Mouse (Mus musculus): Measurements from ENCODE around the gene Efcab8. TPM values are rescaled to one million over a fixed set of nuclear protein-coding genes. Genes with fewer than 3 reads are reported as not detected.
A peak's percentile ranks its signal among the peaks of the same experiment; 100 is the strongest.
"Not testable (repeated sequence)": the region's sequence is repeated elsewhere in the genome, so short reads cannot be mapped to it uniquely, and the experiment has no call there.

Gene Efcab8
- total RNA-seq, 2 experiments from 2014 or later = 0.20 to 0.26 TPM

DNA sequence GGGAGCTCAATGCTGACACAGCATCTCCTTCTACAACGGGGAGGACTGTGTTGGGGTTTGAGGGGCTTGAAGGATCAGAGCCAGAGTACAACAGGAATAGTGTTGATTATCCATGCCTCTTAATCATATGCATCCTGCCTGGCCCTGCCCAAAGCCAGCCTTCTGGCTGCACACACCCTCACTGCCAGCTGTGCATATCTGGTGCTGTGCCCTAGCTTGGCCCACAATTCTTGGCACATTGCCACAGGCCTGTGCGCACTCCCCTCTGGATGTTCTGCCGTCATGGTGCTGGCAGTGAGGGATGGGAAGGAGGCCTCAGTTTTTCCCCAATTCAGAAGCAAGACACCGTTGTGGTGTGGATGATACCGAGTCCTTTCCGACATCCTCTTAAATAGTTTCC, 44.9 kb downstream of the Efcab8 start:
- no peak for DNase-seq (ENCODE audit: low spot score in 2 of 2)

- not testable (repeated sequence) for DNase-seq (ENCODE audit: low spot score in 2 of 2)
These were observed 46.2 kb downstream of the Efcab8 start for GRCm38 (mm10) chr2:153825900-153826299.

DNA sequence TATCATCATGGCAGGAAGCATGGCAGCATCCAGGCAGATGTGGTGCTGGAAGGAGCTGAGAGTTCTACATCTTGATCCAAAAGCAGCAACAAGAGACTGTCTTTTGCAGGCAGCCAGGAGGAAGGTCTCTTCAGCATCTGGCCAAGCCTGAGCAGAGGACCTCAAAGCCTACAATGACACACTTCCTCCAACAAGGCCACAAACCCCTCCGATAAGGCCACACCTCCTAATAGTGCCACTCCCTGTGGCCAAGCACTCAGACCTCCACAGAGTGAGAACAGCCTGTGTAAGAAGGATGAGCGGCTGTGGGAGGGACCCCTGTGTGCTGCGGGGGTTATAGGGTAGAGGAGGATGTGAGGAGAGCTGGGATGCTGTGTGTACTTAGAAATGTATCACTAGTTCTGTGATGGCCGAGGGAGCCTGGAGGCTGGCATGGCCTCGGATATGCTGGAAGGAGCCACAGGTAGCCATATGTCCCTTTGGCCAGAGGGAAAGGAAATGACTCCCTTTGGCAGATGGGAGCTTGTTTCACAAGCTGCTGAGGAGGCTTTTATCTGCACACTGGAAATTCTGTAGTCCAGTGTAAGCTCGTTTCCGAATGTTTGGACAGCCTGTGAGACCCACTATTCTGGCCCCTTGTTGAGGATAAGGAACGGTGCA, 47.6 kb downstream of the Efcab8 start:
- DNase-seq (ENCODE audit: low spot score in 2 of 2) = no peak

GRCm38 (mm10) chr2:153828704-153829103, 49.0 kb downstream of the Efcab8 start:
- no peak for DNase-seq (ENCODE audit: low spot score in 2 of 2)

DNA sequence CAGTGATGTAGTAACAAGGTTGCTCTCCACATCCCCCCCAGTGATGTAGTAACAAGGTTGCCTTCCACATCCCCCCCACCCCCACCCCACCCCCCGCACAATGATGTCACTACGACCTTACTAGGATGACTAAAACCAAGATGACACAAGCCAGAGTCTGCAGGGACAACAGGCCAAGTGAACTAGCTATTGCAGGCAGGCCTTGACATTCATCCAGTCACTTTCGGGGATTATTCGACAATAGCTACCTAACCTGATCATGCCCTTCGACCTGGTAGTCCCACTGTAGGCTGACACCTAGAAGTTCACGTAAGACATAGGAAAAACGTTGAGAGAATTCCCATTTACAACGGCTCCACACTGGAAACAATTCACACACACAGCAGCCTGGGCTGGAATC, 53.6 kb downstream of the Efcab8 start:
- DNase-seq (ENCODE audit: low spot score in 2 of 2) = no peak

GRCm38 (mm10) chr2:153842854-153843253, 63.1 kb downstream of the Efcab8 start:
- DNase-seq (ENCODE audit: low spot score in 2 of 2) = no peak

- DNase-seq (ENCODE audit: low spot score in 2 of 2) = no peak
These were observed 68.7 kb downstream of the Efcab8 start for GRCm38 (mm10) chr2:153848389-153848788.

DNA sequence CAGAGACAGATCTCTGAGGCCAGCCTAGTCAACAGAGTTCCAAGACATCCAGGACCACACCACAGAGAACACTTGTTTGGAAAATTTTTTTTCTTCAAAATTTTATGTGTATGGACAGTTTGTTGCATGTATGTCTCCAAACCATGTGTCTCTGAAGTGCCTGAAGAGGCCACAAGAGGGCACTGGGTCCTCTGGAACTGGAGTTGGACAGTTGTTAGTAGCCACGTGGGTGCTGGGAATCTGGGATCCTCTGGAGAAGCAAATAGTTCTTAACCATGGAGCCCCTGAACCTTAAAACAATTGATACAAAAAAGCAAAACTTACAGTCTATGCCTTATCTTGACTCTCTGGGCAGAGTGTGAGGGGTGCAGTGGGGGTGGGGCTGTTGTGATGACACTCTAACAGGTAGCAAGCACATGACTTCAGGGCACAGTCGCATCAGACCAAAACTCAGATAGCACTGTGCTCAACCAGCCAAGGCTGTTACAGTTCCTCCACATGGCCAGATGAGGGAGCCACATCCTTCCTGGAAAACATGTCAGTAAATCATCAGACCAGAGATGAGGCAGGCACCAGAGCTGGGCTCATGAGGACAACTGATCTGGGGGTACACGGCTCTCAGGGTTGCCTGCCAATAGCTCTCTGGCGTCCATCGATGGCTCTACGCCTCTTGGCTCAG, 70.8 kb downstream of the Efcab8 start:
- DNase-seq (ENCODE audit: low spot score in 2 of 2) = no peak

- DNase-seq (ENCODE audit: low spot score in 2 of 2) = peak; percentile 60 to 62
These were observed 71.3 kb downstream of the Efcab8 start for GRCm38 (mm10) chr2:153851030-153851360.

GRCm38 (mm10) chr2:153853544-153853943, 73.8 kb downstream of the Efcab8 start:
- no peak for DNase-seq (ENCODE audit: low spot score in 2 of 2)

GRCm38 (mm10) chr2:153859581-153859980, 79.8 kb downstream of the Efcab8 start:
- no peak for DNase-seq (ENCODE audit: low spot score in 2 of 2)

DNA sequence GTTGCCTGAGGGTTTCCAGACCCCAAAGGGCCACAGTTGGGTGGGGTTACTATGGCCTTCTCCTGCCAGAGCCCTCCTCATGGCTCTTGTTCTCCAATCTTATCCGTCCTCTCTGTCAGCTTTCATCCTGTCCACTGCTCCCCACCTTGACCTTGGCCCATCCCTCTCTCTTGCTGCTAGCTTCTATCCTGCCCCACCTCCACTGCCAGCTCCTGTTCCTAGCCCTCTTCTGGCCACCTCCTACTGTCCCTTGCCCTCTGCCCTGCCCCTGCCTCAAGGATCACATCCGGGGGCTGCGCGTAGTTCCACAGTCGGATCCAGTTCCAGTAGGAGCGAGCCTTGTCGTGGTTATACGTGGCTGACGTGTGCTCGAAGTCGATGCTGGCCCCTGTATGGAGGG, 80.6 kb downstream of the Efcab8 start:
- DNase-seq (ENCODE audit: low spot score in 2 of 2) = no peak

DNA sequence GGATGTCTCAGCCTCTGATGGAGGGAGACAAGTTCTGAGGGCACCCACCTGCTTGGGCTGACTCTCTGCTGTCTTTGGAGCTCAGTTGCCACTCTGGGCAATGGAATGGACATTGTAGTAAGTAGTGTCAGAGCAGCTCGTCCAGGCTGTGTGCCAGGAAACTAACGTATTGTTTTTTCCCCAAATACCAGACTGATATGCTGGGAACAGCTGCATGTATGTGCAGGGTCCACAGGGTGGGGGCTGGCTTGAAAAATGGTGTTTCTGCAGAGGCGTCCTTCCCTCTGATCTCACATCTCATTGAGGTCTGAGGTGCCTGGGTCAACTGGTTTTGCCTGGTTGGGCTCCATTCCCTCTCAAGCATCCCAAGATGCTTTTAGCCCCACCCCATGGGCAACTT, 81.0 kb downstream of the Efcab8 start:
- DNase-seq (ENCODE audit: low spot score in 2 of 2) = no peak

- DNase-seq (ENCODE audit: low spot score in 2 of 2) = no peak
These were observed 82.2 kb downstream of the Efcab8 start for GRCm38 (mm10) chr2:153861960-153862359.

DNA sequence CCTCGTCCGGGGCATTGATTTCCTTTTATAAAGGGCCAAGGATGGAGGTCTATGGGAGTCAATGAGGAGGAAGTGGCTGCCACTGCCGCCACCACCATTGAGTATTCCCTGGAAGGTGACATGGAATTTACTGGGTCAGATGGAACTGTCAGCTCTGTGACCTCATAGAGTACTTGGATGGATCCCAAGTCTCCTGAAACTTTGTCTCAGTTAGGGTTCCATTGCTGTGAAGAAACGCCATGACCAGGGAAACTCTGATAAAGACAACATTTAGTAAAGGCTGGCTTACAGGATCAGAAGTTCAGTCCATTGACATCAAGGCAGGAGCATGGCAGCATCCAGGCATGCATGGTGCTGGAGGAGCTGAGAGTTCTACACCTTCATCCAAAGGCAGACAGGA, 91.3 kb downstream of the Efcab8 start, which contains the start of gene Sun5:
Sun5 (minus strand) TSS at position 101 of the 400 bp plus-strand sequence.
- no peak for DNase-seq (ENCODE audit: low spot score in 2 of 2)

DNA sequence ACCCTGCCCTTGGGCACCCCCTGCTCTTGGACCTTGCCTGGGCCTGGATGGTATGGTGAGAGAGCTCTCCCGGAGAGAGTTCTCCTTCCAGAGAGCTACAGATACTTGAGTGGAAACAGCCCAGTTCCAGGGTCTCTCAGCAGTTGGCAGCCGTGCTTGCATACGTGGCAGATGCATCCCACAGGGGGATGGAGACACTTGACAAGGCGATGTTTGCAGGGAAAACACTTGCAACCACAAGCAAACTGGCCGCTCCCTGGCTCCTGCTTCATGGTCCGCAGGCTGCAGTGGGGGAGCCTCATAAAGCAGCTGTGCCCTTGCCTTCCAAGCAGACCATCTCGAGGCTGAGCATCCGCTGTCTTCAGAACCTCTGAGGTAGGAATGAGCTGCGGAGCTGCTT, 95.0 kb downstream of the Efcab8 start, which contains the start of gene Bpifb2:
Bpifb2 (plus strand) TSS at position 301 of the 400 bp plus-strand sequence.
- no peak for DNase-seq (ENCODE audit: low spot score in 2 of 2)

Other genes starting within 250 kb of the Efcab8 start
- 10 to 100 TPM in 1 of 2 experiments, 1 to 10 TPM in 1; 9.4 to 13.2 TPM for gene Nol4l, start 250.0 kb upstream of the Efcab8 start, total RNA-seq (2021)
- 10 to 100 TPM; 28.5 to 40.5 TPM for gene Commd7, start 147.2 kb upstream of the Efcab8 start, total RNA-seq (2021)
- gene Dnmt3b, start 130.5 kb upstream of the Efcab8 start, total RNA-seq (2021) = 1 to 10 TPM; 1.2 to 1.4 TPM
- not detected for gene Dnmt3c, start 83.3 kb upstream of the Efcab8 start, total RNA-seq (2021)
- gene Mapre1, start 38.7 kb upstream of the Efcab8 start, total RNA-seq (2021) = 10 to 100 TPM; 92.5 to 98.8 TPM
- not detected for gene Sun5, start 91.2 kb downstream of the Efcab8 start, total RNA-seq (2021)
- gene Bpifb2, start 95.1 kb downstream of the Efcab8 start, total RNA-seq (2021) = under 1 TPM in 1 of 2 experiments, not detected in 1; 0.17 TPM
- gene Bpifb6, start 120.5 kb downstream of the Efcab8 start, total RNA-seq (2021) = 1 to 10 TPM in 1 of 2 experiments, not detected in 1; 8.5 TPM
- gene Bpifb3, start 138.3 kb downstream of the Efcab8 start, total RNA-seq (2021) = not detected
- gene Bpifb4, start 158.3 kb downstream of the Efcab8 start, total RNA-seq (2021) = not detected
- not detected for gene Bpifa6, start 195.0 kb downstream of the Efcab8 start, total RNA-seq (2021)
- gene Bpifa2, start 228.3 kb downstream of the Efcab8 start, total RNA-seq (2021) = not detected

All from adrenal gland, adult 18-20 months (tissue).